Mouse (Mus musculus) erythroblast, embryonic 14.5 days (primary cell): ENCODE results near the gene Map2k2.

Source experiments
- GATA1 ChIP-seq: IDR thresholded peaks from 2 replicates; pipeline ENCODE4 v1.6.1; 2012; ENCODE audit warnings: low read length, inconsistent platforms, mixed read lengths
- TAL1 ChIP-seq: IDR thresholded peaks from 3 replicates; pipeline ENCODE4 v1.6.1; 2012; ENCODE audit warnings: low read length, inconsistent platforms, mixed read lengths

DNA sequence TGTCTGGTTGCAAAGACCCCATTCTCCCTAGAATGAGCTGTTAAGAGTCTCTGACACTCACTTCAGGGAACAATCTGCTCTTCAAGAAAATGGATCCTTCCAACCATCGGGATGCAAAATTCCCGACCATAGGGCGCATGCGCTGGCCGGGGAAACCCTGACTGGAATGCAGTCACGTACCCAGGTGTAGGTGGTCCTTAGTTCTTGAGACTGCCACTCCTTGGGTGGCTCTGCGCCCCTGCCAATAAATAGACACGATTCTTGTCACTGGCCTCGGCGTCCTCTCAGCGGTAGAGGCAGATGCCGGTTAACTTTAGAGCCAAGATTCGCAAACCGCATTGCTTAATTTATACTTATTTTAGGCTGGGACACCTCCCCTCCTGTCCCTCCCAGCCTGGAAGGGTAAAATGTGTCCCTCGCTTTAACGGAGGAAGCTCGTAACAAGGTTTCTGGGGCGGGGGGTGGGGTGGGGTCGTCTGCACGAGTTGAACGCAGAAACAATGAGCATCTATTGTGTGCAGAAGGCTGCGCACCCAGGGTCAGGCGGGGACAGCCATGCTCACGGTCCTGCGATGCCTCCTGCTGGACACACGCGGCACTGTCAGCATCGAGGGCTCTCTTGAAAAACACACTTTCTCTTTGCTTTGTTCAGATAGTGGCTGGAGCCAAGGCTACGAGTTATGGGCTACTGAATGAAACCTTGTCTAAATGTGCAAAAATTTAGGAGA lies 69.1 kb downstream of the Map2k2 start:
- TF ChIP-seq TAL1 (no peak), GATA1 (no peak)
